Mouse (Mus musculus): ENCODE results near the gene Slc15a1.

DNA sequence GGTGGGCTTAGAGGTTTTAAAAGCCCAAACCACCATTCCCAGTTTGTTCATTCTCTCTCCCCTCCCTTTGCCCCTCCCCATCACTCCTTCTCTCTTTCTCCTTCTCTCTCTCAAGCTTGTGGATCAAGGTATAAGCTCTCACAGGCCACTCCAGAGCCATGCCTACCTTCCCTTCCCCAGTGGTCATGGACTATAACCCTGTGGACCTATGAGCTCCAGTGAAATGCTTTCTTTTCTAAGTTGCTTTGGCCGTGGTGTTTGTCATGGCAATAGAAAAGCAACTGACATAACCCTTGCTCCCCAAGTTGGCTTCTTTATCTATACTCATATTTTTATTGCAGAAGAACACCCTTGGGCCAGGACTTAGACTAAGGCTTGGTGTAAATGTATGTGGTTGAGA, 7.3 kb downstream of the Slc15a1 start:
- TF ChIP-seq CTCF (IDR thresholded peaks at IDR 0.05; ENCODE audit: extremely low read depth, insufficient read length, insufficient replicate concordance, low read depth, low read length): no peak
- no peak for TF ChIP-seq POLR2A (IDR thresholded peaks at IDR 0.05; ENCODE audit: low read depth, low read length)

Data from small intestine, adult 2 months (tissue).